Mouse (Mus musculus) hindbrain, embryonic 16.5 days (tissue): ENCODE results near the gene Ptk6. TPM values are rescaled to one million over a fixed set of nuclear protein-coding genes. Genes with fewer than 3 reads are reported as not detected.

ENCODE experiments used
- ATAC-seq: fragments of 200-750 bp; cut with Nextera tagmentation; 2 replicates; pipeline ENCODE4 v1.8.0; 2017; ENCODE audit warnings: moderate TSS enrichment, moderate library complexity
- H3K27ac ChIP-seq: fragments of 300-500 bp; sonication (generic); 2 replicates; pipeline ENCODE4 v1.5.1; 2014; ENCODE audit warnings: low read depth, mild to moderate bottlenecking, control low read depth, low read length, moderate library complexity
- H3K27me3 ChIP-seq: fragments of 300-500 bp; sonication (generic); replicated peaks from 2 replicates; pipeline ENCODE4 v1.6.1; 2014; ENCODE audit warnings: low read length; ENCODE audit not compliant: control insufficient read depth, insufficient read depth
- H3K36me3 ChIP-seq: fragments of 300-500 bp; sonication (generic); 2 replicates; pipeline ENCODE4 v1.6.1; 2014; ENCODE audit warnings: mild to moderate bottlenecking, low read length, moderate library complexity, mixed read lengths; ENCODE audit not compliant: control insufficient read depth, insufficient read depth
- H3K4me1 ChIP-seq: fragments of 300-500 bp; sonication (generic); 2 replicates; pipeline ENCODE4 v1.6.1; 2014; ENCODE audit warnings: low read depth, low read length; ENCODE audit not compliant: control insufficient read depth, insufficient read depth
- H3K4me2 ChIP-seq: fragments of 300-500 bp; sonication (generic); 2 replicates; pipeline ENCODE4 v1.6.1; 2014; ENCODE audit warnings: mild to moderate bottlenecking, low read length, control low read depth, moderate library complexity
- H3K4me3 ChIP-seq: fragments of 300-500 bp; sonication (generic); 2 replicates; pipeline ENCODE4 v1.5.1; 2014; ENCODE audit warnings: mild to moderate bottlenecking, low read length, control low read depth, moderate library complexity
- H3K9ac ChIP-seq: fragments of 300-500 bp; sonication (generic); 2 replicates; pipeline ENCODE4 v1.6.1; 2014; ENCODE audit warnings: low read depth, mild to moderate bottlenecking, control low read depth, low read length, moderate library complexity
- H3K9me3 ChIP-seq: fragments of 300-500 bp; sonication (generic); 2 replicates; pipeline ENCODE4 v1.6.1; 2014; ENCODE audit warnings: mild to moderate bottlenecking, low read length, moderate library complexity; ENCODE audit not compliant: control insufficient read depth
- WGBS: fragments of 180-500 bp; shearing (Covaris S2); extraction: QIAGEN DNeasy Blood & Tissue Kit; methylation state at CpG from one replicate; pipeline ENCODE4 v1.1.7; 2014; 5-methylcytosine and 5-hydroxymethylcytosine counted together
- polyA plus RNA-seq: library from polyadenylated mRNA; unstranded; fragments of >200 nt; fragmentation: Nextera tagmentation; extraction: Ambion mirVana; gene quantifications from 2 replicates; pipeline ENCODE4 v1.2.1, GENCODE M21; 2015

The Ptk6 gene
- polyA plus RNA-seq, 1 experiment from 2014 or later = not detected

DNA sequence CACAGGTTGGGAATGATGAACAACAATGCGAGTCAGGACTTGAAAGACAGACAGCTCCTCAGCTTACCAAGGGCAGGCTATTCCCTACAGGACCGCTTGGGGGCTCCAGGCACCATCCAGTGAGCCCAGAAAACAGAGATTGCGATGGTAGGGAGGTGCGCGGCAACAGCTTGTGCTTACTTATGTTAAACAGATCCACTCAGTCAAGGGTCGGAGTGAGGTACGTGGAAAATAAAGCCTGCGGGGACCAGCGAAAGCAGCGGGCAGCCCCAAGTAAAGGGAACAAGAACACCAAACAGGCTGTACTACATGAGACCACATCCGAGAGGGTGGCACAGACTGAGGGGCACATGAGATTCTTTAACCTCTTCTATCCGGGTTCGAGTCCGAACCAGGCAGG lies 16.0 kb downstream of the Ptk6 start:
- peak overlapping the region; percentile 71 for H3K4me3 ChIP-seq
- peak overlapping the region; percentile 94 for H3K9ac ChIP-seq
- peak overlapping the region; percentile 96 for H3K27ac ChIP-seq
- WGBS = 2% methylated on average over 14 of the region's 14 CpGs
- peaks cover 6% of the 10 kb centered on the region; the same call in 1 of the 2 replicates for H3K36me3 ChIP-seq
- peaks cover 8% of the 10 kb centered on the region for H3K4me1 ChIP-seq
- no peaks in the 10 kb centered on the region for H3K9me3 ChIP-seq
- ATAC-seq = peak; percentile 82
- H3K4me2 ChIP-seq = peak overlapping the region; percentile 72
- no peaks in the 10 kb centered on the region for H3K27me3 ChIP-seq

DNA sequence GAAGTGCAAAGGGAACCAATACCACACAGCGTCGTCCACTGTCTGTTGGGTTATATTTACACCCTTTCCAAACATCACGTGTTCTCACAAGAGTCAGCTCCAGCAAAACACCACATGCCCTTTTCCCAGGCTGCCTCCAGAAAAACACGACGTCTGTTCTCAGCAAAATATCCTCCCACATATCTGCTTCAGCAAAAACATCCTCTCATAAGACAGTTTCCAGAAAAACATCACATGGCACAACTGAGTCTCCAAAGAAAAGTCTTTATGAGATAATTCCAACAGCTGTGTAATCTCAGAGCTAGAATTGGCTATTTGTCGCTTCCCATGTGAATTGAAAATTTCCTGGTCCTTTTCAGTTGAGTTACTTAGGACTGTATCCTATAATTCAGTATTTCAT lies 21.7 kb downstream of the Ptk6 start:
- 0 out of 2 replicates have a peak, but pooled peaks cover 3% of the 10 kb centered on the region for H3K27me3 ChIP-seq
- 84% methylated on average over 6 of the region's 6 CpGs for WGBS
- no peaks in the 10 kb centered on the region for H3K36me3 ChIP-seq
- no peaks in the 10 kb centered on the region for H3K9me3 ChIP-seq
- no peaks in the 10 kb centered on the region for H3K4me1 ChIP-seq
- H3K9ac ChIP-seq = no peak overlapping the region
- no peak for ATAC-seq
- no peak overlapping the region for H3K4me3 ChIP-seq
- H3K27ac ChIP-seq = no peak overlapping the region
- H3K4me2 ChIP-seq = no peak overlapping the region

DNA sequence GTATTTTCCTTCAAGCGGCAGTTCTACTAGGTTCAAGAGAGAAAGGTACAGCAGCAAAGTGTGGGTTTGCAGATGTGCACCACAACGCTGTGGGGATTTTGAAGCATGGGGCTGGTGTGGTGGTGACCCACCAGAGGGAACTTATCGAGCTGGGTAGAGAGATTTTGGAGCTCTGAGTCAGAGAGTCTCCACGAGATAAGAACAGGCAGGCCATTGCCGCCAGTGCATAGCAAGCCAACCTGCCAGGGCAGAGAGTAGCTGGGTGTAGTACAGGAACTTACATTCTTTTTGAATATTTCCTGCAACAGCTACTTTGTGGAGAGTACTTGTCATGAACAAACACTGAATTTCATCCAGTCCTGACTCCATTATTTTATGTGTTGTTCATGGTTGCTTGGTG lies 24.1 kb downstream of the Ptk6 start:
- Histone ChIP-seq H3K9ac (no peak overlapping the region), H3K4me1 (no peaks in the 10 kb centered on the region), H3K36me3 (no peaks in the 10 kb centered on the region), H3K27me3 (0 out of 2 replicates have a peak, but pooled peaks cover 3% of the 10 kb centered on the region), H3K9me3 (no peaks in the 10 kb centered on the region), H3K27ac (no peak overlapping the region), H3K4me3 (no peak overlapping the region), H3K4me2 (no peak overlapping the region)
- no peak for ATAC-seq
- 90% methylated on average over 5 of the region's 5 CpGs for WGBS

DNA sequence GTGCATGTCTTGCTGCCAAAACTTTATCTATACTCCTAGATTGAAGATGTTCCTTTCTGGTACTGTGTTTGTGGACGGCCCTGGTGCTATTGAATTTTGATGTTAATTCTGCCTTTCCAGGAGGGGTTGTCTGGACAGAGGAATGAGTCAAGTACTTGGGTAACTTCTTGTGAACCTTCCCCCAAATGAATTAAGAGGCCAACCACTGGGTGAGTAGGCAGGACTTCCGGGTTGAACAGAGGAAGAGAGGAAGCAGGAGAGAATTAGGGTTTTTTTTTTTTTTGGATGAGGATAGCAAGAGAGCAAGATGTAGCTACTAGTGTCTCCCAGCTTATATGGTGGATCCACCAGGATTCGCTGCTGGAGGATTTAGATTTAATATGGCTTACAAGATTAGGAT lies 24.6 kb downstream of the Ptk6 start:
- H3K4me1 ChIP-seq = no peaks in the 10 kb centered on the region
- H3K9ac ChIP-seq = no peak overlapping the region
- no peaks in the 10 kb centered on the region for H3K9me3 ChIP-seq
- ATAC-seq = no peak
- 0 out of 2 replicates have a peak, but pooled peaks cover 3% of the 10 kb centered on the region for H3K27me3 ChIP-seq
- no peak overlapping the region for H3K4me3 ChIP-seq
- no peaks in the 10 kb centered on the region for H3K36me3 ChIP-seq
- WGBS = 81% methylated on average over 3 of the region's 3 CpGs
- H3K27ac ChIP-seq = no peak overlapping the region
- H3K4me2 ChIP-seq = no peak overlapping the region

DNA sequence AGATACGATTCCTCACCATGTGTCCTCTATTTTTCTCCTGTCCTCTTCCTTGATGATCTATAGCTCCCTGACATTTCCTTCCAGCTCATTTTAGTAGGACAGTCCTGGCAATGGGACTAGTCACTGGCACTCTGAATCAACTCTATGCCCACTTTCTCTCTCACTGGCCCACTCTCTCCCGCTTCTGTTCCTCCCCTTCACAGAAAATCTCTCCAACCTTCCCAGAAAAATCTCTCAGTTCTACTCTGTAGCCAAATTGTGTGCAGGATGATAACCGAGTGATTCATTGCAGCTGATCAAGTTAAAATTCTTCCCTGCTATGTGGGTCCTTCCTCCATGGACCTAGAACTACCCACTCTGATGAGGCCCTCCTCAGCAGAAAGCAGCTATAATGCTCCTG lies 27.9 kb downstream of the Ptk6 start:
- Histone ChIP-seq H3K4me1 (no peaks in the 10 kb centered on the region), H3K9me3 (no peaks in the 10 kb centered on the region), H3K4me3 (no peak overlapping the region), H3K9ac (no peak overlapping the region), H3K27ac (no peak overlapping the region), H3K36me3 (no peaks in the 10 kb centered on the region), H3K4me2 (no peak overlapping the region), H3K27me3 (no peaks in the 10 kb centered on the region)
- WGBS = 85% methylated on average over 3 of the region's 3 CpGs
- ATAC-seq = no peak

DNA sequence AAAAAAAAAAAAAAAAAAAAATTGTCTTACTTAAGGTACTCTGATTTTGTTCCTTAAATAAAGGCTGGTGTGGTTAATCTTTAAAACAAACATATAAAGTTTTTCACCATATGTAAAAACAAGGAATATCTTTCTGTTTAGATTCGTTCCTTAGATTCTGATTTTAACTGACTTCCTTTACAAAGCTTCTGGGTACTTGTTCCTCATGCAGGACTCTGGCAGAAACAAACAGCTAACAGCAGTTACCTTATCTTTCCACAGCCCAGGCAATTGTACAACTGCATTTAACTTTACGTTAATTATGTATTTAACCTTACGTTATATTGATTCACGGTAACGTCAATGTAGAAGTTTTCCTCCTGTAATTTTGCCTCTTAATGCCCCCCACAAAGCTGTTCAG lies 36.1 kb downstream of the Ptk6 start:
- 84% methylated on average over 5 of the region's 5 CpGs for WGBS

DNA sequence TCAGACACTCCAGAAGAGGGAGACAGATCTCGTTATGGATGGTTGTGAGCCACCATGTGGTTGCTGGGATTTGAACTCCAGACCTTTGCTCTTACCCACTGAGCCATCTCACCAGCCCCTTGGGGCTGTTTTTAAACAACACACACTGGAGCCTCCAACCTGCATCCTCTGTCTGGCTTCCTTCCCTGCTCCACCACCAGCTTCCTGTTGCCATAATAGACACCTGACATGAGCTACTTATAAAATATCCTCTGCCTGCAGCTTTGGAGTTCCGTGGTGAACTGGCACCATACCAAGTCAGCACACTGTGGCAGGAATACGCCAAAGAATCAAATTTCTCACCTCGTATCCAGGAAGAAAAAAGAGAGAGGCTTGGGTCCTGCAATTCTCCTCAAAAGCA lies 41.8 kb downstream of the Ptk6 start:
- Histone ChIP-seq H3K27ac (no peak overlapping the region), H3K36me3 (no peaks in the 10 kb centered on the region), H3K9ac (no peak overlapping the region), H3K4me3 (no peak overlapping the region), H3K27me3 (no peaks in the 10 kb centered on the region), H3K4me2 (no peak overlapping the region), H3K9me3 (no peaks in the 10 kb centered on the region), H3K4me1 (peaks cover 17% of the 10 kb centered on the region)
- ATAC-seq = no peak
- WGBS = 69% methylated on average over 4 of the region's 4 CpGs

More for the DNA sequence above, 36.1 kb downstream of the Ptk6 start:
- Histone ChIP-seq H3K36me3 (no peaks in the 10 kb centered on the region), H3K4me2 (no peak overlapping the region), H3K27ac (no peak overlapping the region), H3K9me3 (no peaks in the 10 kb centered on the region), H3K9ac (no peak overlapping the region), H3K4me3 (no peak overlapping the region), H3K27me3 (no peaks in the 10 kb centered on the region), H3K4me1 (no peaks in the 10 kb centered on the region)
- no peak for ATAC-seq

DNA sequence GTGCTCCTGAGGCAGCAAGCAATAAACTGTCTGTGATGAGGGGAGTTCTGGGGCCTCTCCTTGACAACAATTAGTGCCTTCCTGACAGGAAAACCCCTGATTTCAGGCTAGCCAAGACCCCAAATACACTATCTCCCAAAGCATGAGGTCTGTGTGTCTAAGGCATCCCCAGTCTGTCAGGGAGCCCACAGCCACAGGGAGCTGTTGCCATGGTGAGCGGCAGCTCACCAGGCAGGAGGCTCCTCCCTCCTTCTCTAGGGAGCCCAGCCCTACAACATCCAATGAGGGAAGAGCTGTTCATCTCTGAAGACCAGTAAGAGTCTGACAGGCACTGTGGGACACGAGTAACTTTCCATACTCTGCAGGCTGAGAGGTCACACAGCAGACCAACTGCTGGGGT lies 42.8 kb downstream of the Ptk6 start:
- 0% methylated on average over 2 of the region's 2 CpGs for WGBS
- peak; percentile 79 for ATAC-seq
- Histone ChIP-seq H3K4me1 (peaks cover 26% of the 10 kb centered on the region), H3K9ac (peak overlapping the region; percentile 23; the same call in 1 of the 2 replicates), H3K27ac (peak overlapping the region; percentile 68), H3K36me3 (no peaks in the 10 kb centered on the region), H3K9me3 (no peaks in the 10 kb centered on the region), H3K4me2 (no peak overlapping the region), H3K27me3 (no peaks in the 10 kb centered on the region), H3K4me3 (no peak overlapping the region)

DNA sequence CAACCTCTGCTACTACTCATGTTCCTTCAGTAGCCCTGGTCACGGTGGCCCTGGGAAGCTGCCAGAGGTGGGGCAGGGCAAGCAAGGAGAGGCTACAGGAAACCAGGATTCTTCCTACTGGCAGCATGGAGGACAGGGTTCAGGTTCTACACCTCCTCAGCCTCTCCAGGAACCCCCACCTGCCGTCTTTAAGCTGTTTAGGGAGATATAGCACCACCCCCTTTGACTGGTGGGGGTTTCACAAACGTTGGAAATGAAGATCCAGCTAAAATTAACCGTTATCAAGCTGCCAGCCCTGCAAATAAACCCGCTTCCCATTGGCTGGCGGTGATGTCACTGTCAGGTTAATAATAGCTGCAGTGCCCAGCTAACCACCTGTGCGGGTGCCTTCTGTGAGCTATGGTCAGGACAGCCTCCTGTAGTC lies 43.5 kb downstream of the Ptk6 start:
- Histone ChIP-seq H3K4me2 (no peak overlapping the region), H3K27me3 (no peaks in the 10 kb centered on the region), H3K4me1 (peaks cover 30% of the 10 kb centered on the region), H3K27ac (peak overlapping the region; percentile 68), H3K9me3 (no peaks in the 10 kb centered on the region), H3K36me3 (no peaks in the 10 kb centered on the region), H3K9ac (no peak overlapping the region), H3K4me3 (no peak overlapping the region)
- ATAC-seq = no peak
- 60% methylated on average over 7 of the region's 7 CpGs for WGBS

DNA sequence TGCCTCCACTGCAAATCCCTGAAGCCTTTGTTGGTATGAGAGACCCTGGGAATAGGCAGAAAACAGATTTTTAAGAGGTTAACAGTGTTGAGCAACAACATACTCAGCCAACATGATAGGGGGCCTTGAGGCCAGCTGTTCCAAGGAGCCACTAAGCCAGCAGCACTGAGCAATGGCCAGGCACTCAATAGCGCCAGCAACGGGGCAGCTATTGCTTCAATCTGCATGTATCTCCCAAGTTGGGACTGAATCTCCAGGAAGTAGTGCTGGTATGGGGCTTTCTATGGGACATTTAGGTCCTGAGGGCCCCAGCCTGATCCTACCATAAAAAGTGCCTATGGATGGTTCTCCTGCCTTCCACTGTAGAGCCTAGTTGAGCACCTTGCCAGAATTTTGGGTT lies 44.1 kb downstream of the Ptk6 start:
- WGBS = 84% methylated on average over 2 of the region's 2 CpGs
- peaks cover 30% of the 10 kb centered on the region for H3K4me1 ChIP-seq
- H3K4me2 ChIP-seq = no peak overlapping the region
- H3K36me3 ChIP-seq = no peaks in the 10 kb centered on the region
- no peaks in the 10 kb centered on the region for H3K9me3 ChIP-seq
- no peaks in the 10 kb centered on the region for H3K27me3 ChIP-seq
- no peak overlapping the region for H3K27ac ChIP-seq
- no peak overlapping the region for H3K4me3 ChIP-seq
- H3K9ac ChIP-seq = no peak overlapping the region
- no peak for ATAC-seq
